Mouse (Mus musculus) brain, embryonic 14.5 days (tissue): Measurements from ENCODE around the gene Net1.

Source experiments
- CTCF ChIP-seq: fragments of 200-500 bp; IDR thresholded peaks from 2 replicates; pipeline ENCODE4 v1.5.1; 2012; ENCODE audit warnings: inconsistent platforms, mild to moderate bottlenecking, moderate library complexity, borderline replicate concordance; ENCODE audit not compliant: insufficient read depth, insufficient read length; ENCODE audit errors: extremely low read depth
- POLR2A ChIP-seq: fragments of 200-500 bp; IDR thresholded peaks from 2 replicates; pipeline ENCODE4 v1.6.1; 2012; ENCODE audit warnings: mild to moderate bottlenecking, inconsistent platforms, borderline replicate concordance; ENCODE audit not compliant: poor library complexity, insufficient read depth, insufficient read length, severe bottlenecking; ENCODE audit errors: extremely low read depth

GRCm38 (mm10) chr13:3894549-3894948 is 23.5 kb downstream of the Net1 start:
- TF ChIP-seq POLR2A (no peak), CTCF (no peak)
